Mouse (Mus musculus) embryonic facial prominence, embryonic 12.5 days (tissue): ENCODE data around the gene Gnl2. TPM values are rescaled to one million over a fixed set of nuclear protein-coding genes. Genes with fewer than 3 reads are reported as not detected.

Experiments used
- ATAC-seq: fragments of 200-750 bp; cut with Nextera tagmentation; 2 replicates; pipeline ENCODE4 v1.8.0; 2017; ENCODE audit not compliant: insufficient number of reproducible peaks, insufficient read depth, low FRiP score, low TSS enrichment
- H3K27ac ChIP-seq: fragments of 300-500 bp; sonication (generic); 2 replicates; pipeline ENCODE4 v1.5.1; 2016; ENCODE audit warnings: mild to moderate bottlenecking
- H3K27me3 ChIP-seq: fragments of 300-500 bp; sonication (generic); 2 replicates; pipeline ENCODE4 v1.6.1; 2016; ENCODE audit warnings: mild to moderate bottlenecking, moderate library complexity
- H3K36me3 ChIP-seq: fragments of 300-500 bp; sonication (generic); 2 replicates; pipeline ENCODE4 v1.6.1; 2016; ENCODE audit warnings: mild to moderate bottlenecking
- H3K4me1 ChIP-seq: fragments of 300-500 bp; sonication (generic); 2 replicates; pipeline ENCODE4 v1.6.1; 2016
- H3K4me2 ChIP-seq: fragments of 300-500 bp; sonication (generic); replicated peaks from 2 replicates; pipeline ENCODE4 v1.6.1; 2016; ENCODE audit warnings: mild to moderate bottlenecking, moderate library complexity
- H3K4me3 ChIP-seq: fragments of 300-500 bp; sonication (generic); 2 replicates; pipeline ENCODE4 v1.5.1; 2016; ENCODE audit warnings: mild to moderate bottlenecking
- H3K9ac ChIP-seq: fragments of 300-500 bp; sonication (generic); 2 replicates; pipeline ENCODE4 v1.6.1; 2016; ENCODE audit warnings: mild to moderate bottlenecking, moderate library complexity
- H3K9me3 ChIP-seq: fragments of 300-500 bp; sonication (generic); 2 replicates; pipeline ENCODE4 v1.6.1; 2016; ENCODE audit warnings: mild to moderate bottlenecking, moderate library complexity
- WGBS: fragments of 180-500 bp; shearing (Covaris S2); methylation state at CpG from one replicate; pipeline ENCODE4 v1.1.7; 2016; 5-methylcytosine and 5-hydroxymethylcytosine counted together
- polyA plus RNA-seq: library from polyadenylated mRNA; unstranded; fragments of >200 nt; fragmentation: Nextera tagmentation; extraction: Ambion mirVana; gene quantifications from 2 replicates; pipeline ENCODE4 v1.2.1, GENCODE M21; 2016

The Gnl2 gene
- polyA plus RNA-seq, 1 experiment from 2014 or later, result 101 TPM

GRCm38 (mm10) chr4:125063829-125064228 lies 47.4 kb downstream of the Gnl2 start:
- Histone ChIP-seq H3K9ac (no peak overlapping the region), H3K4me1 (peaks cover 12% of the 10 kb centered on the region), H3K4me3 (no peak overlapping the region), H3K27ac (no peak overlapping the region), H3K27me3 (no peaks in the 10 kb centered on the region), H3K9me3 (no peaks in the 10 kb centered on the region), H3K36me3 (peaks cover 4% of the 10 kb centered on the region; the same call in 1 of the 2 replicates), H3K4me2 (no peak overlapping the region)
- no peak for ATAC-seq
- WGBS, result 74% methylated on average over 8 of the region's 8 CpGs

GRCm38 (mm10) chr4:125065517-125066307 lies 49.3 kb downstream of the Gnl2 start, which contains the start of gene Dnali1:
Dnali1 (minus strand) TSS chr4:125065703.
- peak within 1 kb of the TSS; percentile 98 for H3K4me3 ChIP-seq
- ATAC-seq, result peak; percentile 31; the same call in 1 of the 2 replicates
- H3K4me2 ChIP-seq, result peak within 1 kb of the TSS; percentile 90
- H3K36me3 ChIP-seq, result peaks cover 22% of the 10 kb centered on the region
- H3K27ac ChIP-seq, result peak within 1 kb of the TSS; percentile 67; the same call in 1 of the 2 replicates
- H3K9ac ChIP-seq, result peak within 1 kb of the TSS; percentile 97
- WGBS, result 3% methylated on average over 26 of the region's 26 CpGs
- H3K27me3 ChIP-seq, result no peaks in the 10 kb centered on the region
- no peaks in the 10 kb centered on the region for H3K9me3 ChIP-seq
- peaks cover 12% of the 10 kb centered on the region for H3K4me1 ChIP-seq

GRCm38 (mm10) chr4:125066490-125067370 lies 50.3 kb downstream of the Gnl2 start, which contains the start of gene Snip1:
Snip1 (plus strand) TSS chr4:125066672.
- peak; percentile 80 for ATAC-seq
- Histone ChIP-seq H3K4me3 (peak within 1 kb of the TSS; percentile 98), H3K36me3 (peaks cover 32% of the 10 kb centered on the region), H3K9ac (peak within 1 kb of the TSS; percentile 97), H3K9me3 (no peaks in the 10 kb centered on the region), H3K27ac (peak within 1 kb of the TSS; percentile 67), H3K27me3 (no peaks in the 10 kb centered on the region), H3K4me2 (peak within 1 kb of the TSS; percentile 90), H3K4me1 (peaks cover 12% of the 10 kb centered on the region)
- under 1% methylated on average over 78 of the region's 78 CpGs for WGBS

- 90% methylated on average over 2 of the region's 2 CpGs for WGBS
- no peak overlapping the region for H3K9ac ChIP-seq
- no peaks in the 10 kb centered on the region for H3K4me1 ChIP-seq
- H3K9me3 ChIP-seq, result no peaks in the 10 kb centered on the region
- H3K4me3 ChIP-seq, result no peak overlapping the region
- H3K4me2 ChIP-seq, result no peak overlapping the region
- H3K36me3 ChIP-seq, result peaks cover 40% of the 10 kb centered on the region
- no peak for ATAC-seq
- H3K27ac ChIP-seq, result no peak overlapping the region
- H3K27me3 ChIP-seq, result no peaks in the 10 kb centered on the region
Measured at GRCm38 (mm10) chr4:125077700-125078099, 61.3 kb downstream of the Gnl2 start.

GRCm38 (mm10) chr4:125078698-125079097 lies 62.3 kb downstream of the Gnl2 start:
- Histone ChIP-seq H3K27ac (no peak overlapping the region), H3K27me3 (no peaks in the 10 kb centered on the region), H3K4me1 (no peaks in the 10 kb centered on the region), H3K9ac (no peak overlapping the region), H3K4me2 (no peak overlapping the region), H3K9me3 (no peaks in the 10 kb centered on the region), H3K36me3 (peaks cover 30% of the 10 kb centered on the region), H3K4me3 (no peak overlapping the region)
- no peak for ATAC-seq
- 94% methylated on average over 2 of the region's 2 CpGs for WGBS

- Histone ChIP-seq H3K27ac (peak within 1 kb of the TSS; percentile 97), H3K4me1 (peaks cover 14% of the 10 kb centered on the region), H3K9me3 (no peaks in the 10 kb centered on the region), H3K27me3 (no peaks in the 10 kb centered on the region), H3K36me3 (peaks cover 28% of the 10 kb centered on the region), H3K4me2 (peak within 1 kb of the TSS; percentile 70), H3K9ac (peak within 1 kb of the TSS; percentile 72), H3K4me3 (peak within 1 kb of the TSS; percentile 67)
- WGBS, result 1% methylated on average over 61 of the region's 63 CpGs
- peak; percentile 76 for ATAC-seq
Measured at GRCm38 (mm10) chr4:125084403-125085345, 68.3 kb downstream of the Gnl2 start, which contains the start of gene Meaf6. Meaf6 (plus strand) TSS chr4:125085134.

- Histone ChIP-seq H3K4me3 (peak overlapping the region; percentile 67), H3K4me1 (peaks cover 14% of the 10 kb centered on the region), H3K27ac (peak overlapping the region; percentile 97), H3K36me3 (peaks cover 36% of the 10 kb centered on the region), H3K4me2 (peak overlapping the region; percentile 70), H3K27me3 (no peaks in the 10 kb centered on the region), H3K9ac (peak overlapping the region; percentile 72), H3K9me3 (no peaks in the 10 kb centered on the region)
- ATAC-seq, result peak; percentile 90
- 0% methylated on average over 40 of the region's 45 CpGs for WGBS
Measured at GRCm38 (mm10) chr4:125085346-125085841, 69.0 kb downstream of the Gnl2 start.

GRCm38 (mm10) chr4:125093031-125093430 lies 76.6 kb downstream of the Gnl2 start:
- no peaks in the 10 kb centered on the region for H3K9me3 ChIP-seq
- no peaks in the 10 kb centered on the region for H3K27me3 ChIP-seq
- ATAC-seq, result no peak
- peaks cover 46% of the 10 kb centered on the region for H3K36me3 ChIP-seq
- H3K4me3 ChIP-seq, result no peak overlapping the region
- no peak overlapping the region for H3K9ac ChIP-seq
- no peak overlapping the region for H3K27ac ChIP-seq
- 93% methylated on average over 5 of the region's 5 CpGs for WGBS
- no peaks in the 10 kb centered on the region for H3K4me1 ChIP-seq
- no peak overlapping the region for H3K4me2 ChIP-seq

GRCm38 (mm10) chr4:125096066-125096465 lies 79.7 kb downstream of the Gnl2 start:
- no peak overlapping the region for H3K4me3 ChIP-seq
- no peak overlapping the region for H3K4me2 ChIP-seq
- ATAC-seq, result no peak
- H3K27me3 ChIP-seq, result no peaks in the 10 kb centered on the region
- WGBS, result 89% methylated on average over 5 of the region's 5 CpGs
- H3K36me3 ChIP-seq, result peaks cover 23% of the 10 kb centered on the region
- H3K27ac ChIP-seq, result no peak overlapping the region
- H3K9me3 ChIP-seq, result no peaks in the 10 kb centered on the region
- no peak overlapping the region for H3K9ac ChIP-seq
- no peaks in the 10 kb centered on the region; the same call in 1 of the 2 replicates for H3K4me1 ChIP-seq

GRCm38 (mm10) chr4:125097412-125097811 lies 81.0 kb downstream of the Gnl2 start:
- H3K9ac ChIP-seq, result no peak overlapping the region
- H3K4me1 ChIP-seq, result no peaks in the 10 kb centered on the region; the same call in 1 of the 2 replicates
- WGBS, result 77% methylated on average over 4 of the region's 4 CpGs
- peaks cover 18% of the 10 kb centered on the region for H3K36me3 ChIP-seq
- H3K9me3 ChIP-seq, result no peaks in the 10 kb centered on the region
- H3K4me3 ChIP-seq, result no peak overlapping the region
- no peak overlapping the region for H3K4me2 ChIP-seq
- no peak for ATAC-seq
- no peak overlapping the region for H3K27ac ChIP-seq
- no peaks in the 10 kb centered on the region for H3K27me3 ChIP-seq
